Mouse (Mus musculus) left cerebral cortex, adult 9 months (tissue): Measurements from ENCODE around the gene Fam166a.
A peak's percentile ranks its signal among the peaks of the same experiment; 100 is the strongest.

Source experiments
- DNase-seq, 2 experiments: peaks; one replicate each; pipeline ENCODE4 v3.0.0; 2022; ENCODE audit warnings: low spot score in 2 of 2

The Fam166a gene

GRCm38 (mm10) chr2:25185625-25186574, 32.6 kb upstream of the Fam166a start:
- DNase-seq, result peak in 1 of 2 experiments; percentile 35

GRCm38 (mm10) chr2:25186575-25186930, 32.0 kb upstream of the Fam166a start:
- no peak for DNase-seq

- DNase-seq, result no peak
Measured at GRCm38 (mm10) chr2:25187841-25188240, 30.7 kb upstream of the Fam166a start.

GRCm38 (mm10) chr2:25193330-25193770, 25.2 kb upstream of the Fam166a start:
- peak in 1 of 2 experiments; percentile 83 for DNase-seq

- no peak for DNase-seq
Measured at GRCm38 (mm10) chr2:25194006-25194405, 24.5 kb upstream of the Fam166a start.

GRCm38 (mm10) chr2:25194486-25195171, 23.9 kb upstream of the Fam166a start:
- DNase-seq, result no peak

- no peak for DNase-seq
Measured at GRCm38 (mm10) chr2:25195211-25196156, 23.1 kb upstream of the Fam166a start.

- peak in 1 of 2 experiments; percentile 24 for DNase-seq
Measured at GRCm38 (mm10) chr2:25196172-25196954, 22.2 kb upstream of the Fam166a start, which contains the start of gene Tor4a. TSS of gene Tor4a (minus strand) at chr2:25196886.

GRCm38 (mm10) chr2:25197191-25197590, 21.4 kb upstream of the Fam166a start:
- DNase-seq, result no peak

GRCm38 (mm10) chr2:25197946-25198345, 20.6 kb upstream of the Fam166a start:
- no peak for DNase-seq

- no peak for DNase-seq
Measured at GRCm38 (mm10) chr2:25200631-25201030, 17.9 kb upstream of the Fam166a start.

GRCm38 (mm10) chr2:25203631-25204214, 14.8 kb upstream of the Fam166a start:
- DNase-seq, result no peak

GRCm38 (mm10) chr2:25207593-25207992, 11.0 kb upstream of the Fam166a start:
- DNase-seq, result no peak

- no peak for DNase-seq
Measured at GRCm38 (mm10) chr2:25210686-25211085, 7.9 kb upstream of the Fam166a start.

- peak in 1 of 2 experiments; percentile 84 for DNase-seq
Measured at GRCm38 (mm10) chr2:25211121-25211670, 7.3 kb upstream of the Fam166a start, which contains the start of gene Nelfb. TSS of gene Nelfb (minus strand) at chr2:25211489.

- DNase-seq, result no peak
Measured at GRCm38 (mm10) chr2:25213266-25213865, 5.2 kb upstream of the Fam166a start.

GRCm38 (mm10) chr2:25214444-25214843, 4.1 kb upstream of the Fam166a start, which contains the start of gene Stpg3:
TSS of gene Stpg3 (minus strand) at chr2:25214637.
- DNase-seq, result no peak

- no peak for DNase-seq
Measured at GRCm38 (mm10) chr2:25217666-25218065, 879 bp upstream of the Fam166a start.

GRCm38 (mm10) chr2:25221331-25221772, 2.8 kb downstream of the Fam166a start:
- DNase-seq, result no peak
